Mouse (Mus musculus): ENCODE measurements at regions not wholly inside any gene's neighbourhood (a gene's known extent, or its start where the extent isn't known, plus 50 kb on each side); places are given as distances from the start of the nearest gene placed in this dataset.

DNA sequence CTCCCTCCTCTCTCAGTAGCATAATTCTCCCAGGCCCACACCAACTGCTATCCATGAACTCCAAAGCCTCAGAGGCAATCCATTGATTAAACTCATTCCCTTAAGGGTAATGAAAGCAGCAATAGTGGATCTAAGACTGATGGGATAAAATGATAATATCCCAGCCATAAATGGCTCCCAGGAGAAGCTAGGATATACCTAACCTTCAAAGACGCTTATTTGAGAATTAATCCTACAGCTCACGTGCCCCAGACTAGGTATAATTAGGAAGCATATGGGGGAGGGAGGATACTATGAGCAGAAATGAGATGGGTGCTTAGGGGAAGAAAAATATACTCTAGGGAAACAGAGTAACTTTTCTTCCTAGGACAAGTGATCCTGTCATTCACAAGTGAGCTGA lies 52.8 kb upstream of the Rnf32 start:
- no peaks in the 10 kb centered on the region for H3K36me3 ChIP-seq (ENCODE audit: control insufficient read depth, insufficient read depth, low read length)
- H3K27me3 ChIP-seq (ENCODE audit: control insufficient read depth, insufficient read depth, low read length) = no peaks in the 10 kb centered on the region
- DNase-seq = no peak
- H3K4me1 ChIP-seq (ENCODE audit: control insufficient read depth, insufficient read depth, low read length) = no peaks in the 10 kb centered on the region
- no peak overlapping the region for H3K9ac ChIP-seq (ENCODE audit: low read depth, low read length)
- no peaks in the 10 kb centered on the region for H3K79me2 ChIP-seq (replicated peaks; ENCODE audit: control insufficient read depth, insufficient read depth, low read length)
- no peak overlapping the region for H3K4me3 ChIP-seq
- TF ChIP-seq POLR2A (IDR thresholded peaks at IDR 0.05; ENCODE audit: insufficient read depth, low read depth, low read length) (no peak), EP300 (IDR thresholded peaks at IDR 0.05; ENCODE audit: insufficient read depth, low read depth, low read length) (no peak), CTCF (IDR thresholded peaks at IDR 0.05) (no peak)
- WGBS = 89% methylated on average over 2 of the region's 2 CpGs
- intact Hi-C loops (cut with DNase I) = no loop called here
- H3K27ac ChIP-seq = no peak overlapping the region

- TF ChIP-seq POLR2A (IDR thresholded peaks at IDR 0.05; ENCODE audit: insufficient read depth, low read depth, low read length) = no peak
- no peak for TF ChIP-seq EP300 (IDR thresholded peaks at IDR 0.05; ENCODE audit: insufficient read depth, low read depth, low read length)
- TF ChIP-seq CTCF (IDR thresholded peaks at IDR 0.05) = no peak
- no peak overlapping the region for H3K9ac ChIP-seq (ENCODE audit: low read depth, low read length)
- WGBS = 64% methylated on average over 13 of the region's 13 CpGs
- H3K27ac ChIP-seq = no peak overlapping the region
- H3K4me3 ChIP-seq = no peak overlapping the region
- intact Hi-C loops (cut with DNase I) = no loop called here
- H3K36me3 ChIP-seq (ENCODE audit: control insufficient read depth, insufficient read depth, low read length) = no peaks in the 10 kb centered on the region
- no peaks in the 10 kb centered on the region for H3K27me3 ChIP-seq (ENCODE audit: control insufficient read depth, insufficient read depth, low read length)
- H3K4me1 ChIP-seq (ENCODE audit: control insufficient read depth, insufficient read depth, low read length) = no peaks in the 10 kb centered on the region
- no peaks in the 10 kb centered on the region for H3K79me2 ChIP-seq (replicated peaks; ENCODE audit: control insufficient read depth, insufficient read depth, low read length)
- no peak for DNase-seq
Measured at GRCm38 (mm10) chr5:29142502-29142901, 53.3 kb upstream of the Rnf32 start.

DNA sequence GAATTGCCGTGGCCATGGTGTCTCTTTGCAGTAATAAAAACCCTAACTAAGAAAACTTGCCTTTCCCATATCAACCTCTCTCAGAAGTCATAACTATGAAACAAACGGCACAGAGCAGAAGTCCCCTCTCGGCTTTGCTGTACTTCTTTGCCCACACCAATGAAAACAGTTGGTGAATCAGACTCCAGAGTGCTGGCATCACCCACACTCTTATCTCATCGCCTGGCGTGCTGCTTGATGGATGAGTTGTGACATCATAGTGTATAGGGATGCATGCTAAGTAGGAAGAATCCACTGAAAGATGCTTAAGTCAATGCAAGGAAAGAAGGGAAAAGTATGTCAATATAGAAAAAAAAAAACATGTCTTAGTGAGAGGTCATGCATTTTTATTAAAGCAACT lies 58.3 kb upstream of the Rnf32 start:
- H3K79me2 ChIP-seq (replicated peaks; ENCODE audit: control insufficient read depth, insufficient read depth, low read length) = no peaks in the 10 kb centered on the region
- H3K27ac ChIP-seq = no peak overlapping the region
- intact Hi-C loops (cut with DNase I) = no loop called here
- no peaks in the 10 kb centered on the region for H3K36me3 ChIP-seq (ENCODE audit: control insufficient read depth, insufficient read depth, low read length)
- no peaks in the 10 kb centered on the region for H3K27me3 ChIP-seq (ENCODE audit: control insufficient read depth, insufficient read depth, low read length)
- H3K4me1 ChIP-seq (ENCODE audit: control insufficient read depth, insufficient read depth, low read length) = no peaks in the 10 kb centered on the region
- H3K4me3 ChIP-seq = no peak overlapping the region
- H3K9ac ChIP-seq (ENCODE audit: low read depth, low read length) = no peak overlapping the region
- DNase-seq = no peak
- WGBS = 51% methylated on average over 5 of the region's 5 CpGs
- TF ChIP-seq EP300 (IDR thresholded peaks at IDR 0.05; ENCODE audit: insufficient read depth, low read depth, low read length) (no peak), CTCF (IDR thresholded peaks at IDR 0.05) (no peak), POLR2A (IDR thresholded peaks at IDR 0.05; ENCODE audit: insufficient read depth, low read depth, low read length) (no peak)

DNA sequence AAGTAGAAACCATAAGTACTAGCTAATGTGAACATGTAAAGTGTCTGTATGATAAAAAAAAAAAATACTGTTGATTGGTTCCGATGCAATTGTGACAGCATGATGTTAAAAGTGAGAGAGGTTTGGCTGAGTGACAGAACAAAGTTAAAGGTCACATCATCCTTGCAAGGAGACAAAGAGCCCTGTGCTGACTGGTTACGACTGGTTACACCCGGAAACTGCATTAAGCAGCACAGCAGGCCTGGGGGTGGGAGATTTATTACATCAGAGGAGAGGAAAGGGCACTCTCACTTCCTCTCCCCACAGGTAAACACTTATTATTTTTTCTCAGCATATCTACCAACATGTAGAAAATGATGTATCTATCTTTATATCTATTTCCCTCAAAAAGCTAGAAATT lies 63.5 kb upstream of the Rnf32 start:
- Histone ChIP-seq H3K27ac (no peak overlapping the region), H3K36me3 (ENCODE audit: control insufficient read depth, insufficient read depth, low read length) (no peaks in the 10 kb centered on the region), H3K4me3 (no peak overlapping the region), H3K9ac (ENCODE audit: low read depth, low read length) (no peak overlapping the region), H3K79me2 (replicated peaks; ENCODE audit: control insufficient read depth, insufficient read depth, low read length) (no peaks in the 10 kb centered on the region), H3K4me1 (ENCODE audit: control insufficient read depth, insufficient read depth, low read length) (no peaks in the 10 kb centered on the region), H3K27me3 (ENCODE audit: control insufficient read depth, insufficient read depth, low read length) (no peaks in the 10 kb centered on the region)
- WGBS = 19% methylated on average over 3 of the region's 3 CpGs
- intact Hi-C loops (cut with DNase I) = no loop called here
- no peak for DNase-seq
- TF ChIP-seq POLR2A (IDR thresholded peaks at IDR 0.05; ENCODE audit: insufficient read depth, low read depth, low read length) (no peak), EP300 (IDR thresholded peaks at IDR 0.05; ENCODE audit: insufficient read depth, low read depth, low read length) (no peak), CTCF (IDR thresholded peaks at IDR 0.05) (no peak)

- no peak overlapping the region for H3K9ac ChIP-seq (ENCODE audit: low read depth, low read length)
- intact Hi-C loops (cut with DNase I) = no loop called here
- no peaks in the 10 kb centered on the region for H3K36me3 ChIP-seq (ENCODE audit: control insufficient read depth, insufficient read depth, low read length)
- TF ChIP-seq EP300 (IDR thresholded peaks at IDR 0.05; ENCODE audit: insufficient read depth, low read depth, low read length) = no peak
- no peak for TF ChIP-seq POLR2A (IDR thresholded peaks at IDR 0.05; ENCODE audit: insufficient read depth, low read depth, low read length)
- TF ChIP-seq CTCF (IDR thresholded peaks at IDR 0.05) = no peak
- H3K4me3 ChIP-seq = no peak overlapping the region
- WGBS = 48% methylated on average over 2 of the region's 2 CpGs
- DNase-seq = no peak
- H3K27me3 ChIP-seq (ENCODE audit: control insufficient read depth, insufficient read depth, low read length) = no peaks in the 10 kb centered on the region
- no peak overlapping the region for H3K27ac ChIP-seq
- H3K4me1 ChIP-seq (ENCODE audit: control insufficient read depth, insufficient read depth, low read length) = no peaks in the 10 kb centered on the region
- H3K79me2 ChIP-seq (replicated peaks; ENCODE audit: control insufficient read depth, insufficient read depth, low read length) = no peaks in the 10 kb centered on the region
Measured at GRCm38 (mm10) chr5:29131762-29132161, 64.0 kb upstream of the Rnf32 start.

- WGBS = 77% methylated on average over 3 of the region's 3 CpGs
- TF ChIP-seq EP300 (IDR thresholded peaks at IDR 0.05; ENCODE audit: insufficient read depth, low read depth, low read length) (no peak), POLR2A (IDR thresholded peaks at IDR 0.05; ENCODE audit: insufficient read depth, low read depth, low read length) (no peak)
- H3K4me1 ChIP-seq (ENCODE audit: control insufficient read depth, insufficient read depth, low read length) = no peaks in the 10 kb centered on the region
- no peak overlapping the region for H3K9ac ChIP-seq (ENCODE audit: low read depth, low read length)
- H3K27me3 ChIP-seq (ENCODE audit: control insufficient read depth, insufficient read depth, low read length) = no peaks in the 10 kb centered on the region
- no peak overlapping the region for H3K27ac ChIP-seq
- no peaks in the 10 kb centered on the region for H3K36me3 ChIP-seq (ENCODE audit: control insufficient read depth, insufficient read depth, low read length)
- no peak overlapping the region for H3K4me3 ChIP-seq
- intact Hi-C loops (cut with DNase I) = no loop called here
- no peak for DNase-seq
- no peaks in the 10 kb centered on the region for H3K79me2 ChIP-seq (replicated peaks; ENCODE audit: control insufficient read depth, insufficient read depth, low read length)
Measured at GRCm38 (mm10) chr5:29129724-29130123, 66.1 kb upstream of the Rnf32 start.

Measured in heart, adult 2 months (tissue).